Mouse (Mus musculus) kidney, postnatal 0 days (tissue): ENCODE measurements around the gene Atp8b2. TPM values are rescaled to one million over a fixed set of nuclear protein-coding genes. Genes with fewer than 3 reads are reported as not detected.

Source experiments
- ATAC-seq: fragments of 200-750 bp; cut with Nextera tagmentation; replicated peaks from 2 replicates; pipeline ENCODE4 v1.8.0; 2017; ENCODE audit warnings: low read depth, moderate number of reproducible peaks, moderate TSS enrichment, moderate library complexity; ENCODE audit not compliant: low FRiP score
- DNase-seq: peaks from one replicate; pipeline ENCODE4 v3.0.0-alpha.2; 2016; ENCODE audit warnings: low spot score
- H3K27ac ChIP-seq: fragments of 300-500 bp; sonication (generic); 2 replicates; pipeline ENCODE4 v1.5.1; 2014; ENCODE audit warnings: mild to moderate bottlenecking
- H3K27me3 ChIP-seq: fragments of 300-500 bp; sonication (generic); 2 replicates; pipeline ENCODE4 v1.6.1; 2014; ENCODE audit warnings: low read length, mixed read lengths; ENCODE audit not compliant: insufficient read depth
- H3K36me3 ChIP-seq: fragments of 300-500 bp; sonication (generic); 2 replicates; pipeline ENCODE4 v1.6.1; 2014; ENCODE audit warnings: low read length, mixed read lengths; ENCODE audit not compliant: insufficient read depth
- H3K4me1 ChIP-seq: fragments of 300-500 bp; sonication (generic); replicated peaks from 2 replicates; pipeline ENCODE4 v1.6.1; 2014; ENCODE audit warnings: antibody characterized with exemption, low read length, mixed read lengths; ENCODE audit not compliant: insufficient read depth
- H3K4me2 ChIP-seq: fragments of 300-500 bp; sonication (generic); 2 replicates; pipeline ENCODE4 v1.6.1; 2014; ENCODE audit warnings: mild to moderate bottlenecking, low read length, moderate library complexity, mixed read lengths
- H3K4me3 ChIP-seq: fragments of 300-500 bp; sonication (generic); replicated peaks from 2 replicates; pipeline ENCODE4 v1.5.1; 2014; ENCODE audit warnings: low read depth, low read length
- H3K9ac ChIP-seq: fragments of 300-500 bp; sonication (generic); 2 replicates; pipeline ENCODE4 v1.6.1; 2014; ENCODE audit warnings: low read depth, low read length
- H3K9me3 ChIP-seq: fragments of 300-500 bp; sonication (generic); replicated peaks from 2 replicates; pipeline ENCODE4 v1.6.1; 2016; ENCODE audit warnings: low read length, inconsistent platforms, mixed read lengths
- CTCF ChIP-seq: IDR thresholded peaks from 2 replicates; pipeline ENCODE4 v1.5.1; 2016; ENCODE audit warnings: antibody characterized with exemption, low read depth, mild to moderate bottlenecking, moderate library complexity
- WGBS: fragments of 180-500 bp; shearing (Covaris S2); extraction: QIAGEN DNeasy Blood & Tissue Kit; methylation state at CpG from one replicate; pipeline ENCODE4 v1.1.7; 2014; 5-methylcytosine and 5-hydroxymethylcytosine counted together
- polyA plus RNA-seq: library from polyadenylated mRNA; unstranded; fragments of >200 nt; fragmentation: Nextera tagmentation; extraction: Ambion mirVana; gene quantifications from 2 replicates; pipeline ENCODE4 v1.2.1, GENCODE M21; 2015

The Atp8b2 gene
- polyA plus RNA-seq = 6.9 and 7.1 TPM in 2 replicates

- peaks cover 29% of the 10 kb centered on the region for H3K4me1 ChIP-seq
- ATAC-seq = peak; percentile 40
- H3K9me3 ChIP-seq = no peaks in the 10 kb centered on the region
Observed at GRCm38 (mm10) chr3:89963221-89963763, at the start of gene Atp8b2. Gene Atp8b2, minus strand, starts transcription at chr3:89963508.

GRCm38 (mm10) chr3:90010291-90010690 lies 47.0 kb upstream of the Atp8b2 start:
- 60% methylated on average over 2 of the region's 2 CpGs for WGBS
- TF ChIP-seq CTCF = no peak
- H3K36me3 ChIP-seq = peaks cover 70% of the 10 kb centered on the region

More at GRCm38 (mm10) chr3:89963221-89963763, at the start of gene Atp8b2:
- peak; percentile 82 for DNase-seq
- Histone ChIP-seq H3K4me3 (peak within 1 kb of the TSS; percentile 75), H3K9ac (peak within 1 kb of the TSS; percentile 68), H3K27ac (peak within 1 kb of the TSS; percentile 89), H3K4me2 (peak within 1 kb of the TSS; percentile 83), H3K36me3 (peaks cover 9% of the 10 kb centered on the region; the same call in 1 of the 2 replicates), H3K27me3 (no peaks in the 10 kb centered on the region)
- TF ChIP-seq CTCF = no peak
- WGBS = under 1% methylated on average over 31 of the region's 35 CpGs

DNA sequence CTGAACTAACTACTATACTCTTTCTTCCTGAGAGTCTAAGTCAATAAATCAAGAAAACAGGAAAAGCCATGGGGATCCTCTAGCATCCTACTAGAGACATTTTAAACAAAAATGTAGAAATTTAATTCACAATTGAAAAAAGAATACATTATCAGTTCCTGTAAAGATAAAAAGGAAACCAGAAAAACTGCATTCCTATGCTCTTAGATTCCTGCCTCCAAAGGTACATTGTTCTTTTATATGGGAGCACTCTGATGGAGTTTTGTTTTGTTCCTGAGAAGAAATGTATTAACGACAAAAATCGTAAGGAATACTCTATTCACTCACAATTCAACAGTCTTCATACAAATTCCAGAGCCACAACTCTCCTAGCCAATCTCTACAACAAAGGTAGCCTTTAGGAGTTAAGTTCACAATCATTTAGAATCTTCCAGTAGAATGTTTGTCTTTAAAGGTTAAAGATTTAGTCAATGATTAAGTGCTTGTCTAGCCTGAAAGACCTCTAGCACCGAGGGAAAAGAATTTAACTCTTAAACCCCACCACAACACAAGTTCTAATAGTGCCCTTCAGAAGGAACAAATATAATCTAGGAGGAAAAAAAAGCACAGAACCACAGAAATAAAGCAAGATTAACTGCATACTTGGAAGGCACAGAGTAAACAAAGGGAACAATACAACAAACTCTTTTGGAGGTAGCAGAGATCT lies 40.9 kb upstream of the Atp8b2 start:
- DNase-seq (peak; percentile 50), ATAC-seq (0 out of 2 replicates have a peak, but pooled peaks have one; percentile 31)
- Histone ChIP-seq H3K27me3 (no peaks in the 10 kb centered on the region), H3K4me2 (0 out of 2 replicates have a peak overlapping the region, but pooled peaks have one; percentile 19), H3K4me3 (no peak overlapping the region), H3K9ac (no peak overlapping the region), H3K27ac (peak overlapping the region; percentile 67), H3K9me3 (no peaks in the 10 kb centered on the region), H3K36me3 (peaks cover 44% of the 10 kb centered on the region), H3K4me1 (no peaks in the 10 kb centered on the region)
- 27% methylated on average over 3 of the region's 3 CpGs for WGBS
- no peak for TF ChIP-seq CTCF

More at GRCm38 (mm10) chr3:90010291-90010690, 47.0 kb upstream of the Atp8b2 start:
- Histone ChIP-seq H3K4me1 (no peaks in the 10 kb centered on the region), H3K27ac (no peak overlapping the region), H3K9me3 (no peaks in the 10 kb centered on the region), H3K27me3 (no peaks in the 10 kb centered on the region), H3K4me2 (no peak overlapping the region), H3K9ac (no peak overlapping the region), H3K4me3 (no peak overlapping the region)
- no peak for DNase-seq
- ATAC-seq = no peak

DNA sequence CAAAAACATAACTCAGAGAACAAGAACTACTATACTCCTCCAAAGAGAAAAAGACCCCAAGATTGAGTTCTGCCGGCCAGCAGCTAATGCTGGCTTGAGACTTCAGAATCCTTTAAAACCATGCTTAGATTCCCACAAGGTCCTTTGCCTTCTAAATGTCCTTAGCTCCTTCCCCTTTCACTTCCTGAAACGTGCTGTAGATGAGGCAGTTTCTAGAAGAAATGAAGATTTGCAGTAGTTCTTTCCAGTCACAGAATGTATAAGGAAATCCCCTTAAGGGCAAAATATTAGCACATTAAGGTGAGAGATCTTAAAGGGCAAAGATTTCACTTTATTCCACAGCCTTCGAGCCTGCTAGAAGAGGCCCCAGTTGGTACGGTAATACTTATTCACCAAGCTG lies 36.5 kb upstream of the Atp8b2 start:
- no peak for TF ChIP-seq CTCF
- Histone ChIP-seq H3K4me3 (no peak overlapping the region), H3K4me1 (no peaks in the 10 kb centered on the region), H3K4me2 (no peak overlapping the region), H3K9me3 (no peaks in the 10 kb centered on the region), H3K36me3 (peaks cover 19% of the 10 kb centered on the region), H3K27ac (no peak overlapping the region), H3K9ac (no peak overlapping the region), H3K27me3 (no peaks in the 10 kb centered on the region)
- WGBS = 81% methylated on average over 4 of the region's 4 CpGs
- ATAC-seq (no peak), DNase-seq (no peak)

- DNase-seq (no peak), ATAC-seq (0 out of 2 replicates have a peak, but pooled peaks have one; percentile 9)
- peaks cover 19% of the 10 kb centered on the region for H3K36me3 ChIP-seq
- no peaks in the 10 kb centered on the region for H3K4me1 ChIP-seq
- WGBS = 11% methylated on average over 8 of the region's 8 CpGs
- peak overlapping the region; percentile 86 for H3K9ac ChIP-seq
- no peak for TF ChIP-seq CTCF
- peak overlapping the region; percentile 69 for H3K4me3 ChIP-seq
- H3K27ac ChIP-seq = peak overlapping the region; percentile 95
- H3K27me3 ChIP-seq = no peaks in the 10 kb centered on the region
- H3K4me2 ChIP-seq = peak overlapping the region; percentile 73
- no peaks in the 10 kb centered on the region for H3K9me3 ChIP-seq
Observed at GRCm38 (mm10) chr3:89999090-89999489, 35.8 kb upstream of the Atp8b2 start.

DNA sequence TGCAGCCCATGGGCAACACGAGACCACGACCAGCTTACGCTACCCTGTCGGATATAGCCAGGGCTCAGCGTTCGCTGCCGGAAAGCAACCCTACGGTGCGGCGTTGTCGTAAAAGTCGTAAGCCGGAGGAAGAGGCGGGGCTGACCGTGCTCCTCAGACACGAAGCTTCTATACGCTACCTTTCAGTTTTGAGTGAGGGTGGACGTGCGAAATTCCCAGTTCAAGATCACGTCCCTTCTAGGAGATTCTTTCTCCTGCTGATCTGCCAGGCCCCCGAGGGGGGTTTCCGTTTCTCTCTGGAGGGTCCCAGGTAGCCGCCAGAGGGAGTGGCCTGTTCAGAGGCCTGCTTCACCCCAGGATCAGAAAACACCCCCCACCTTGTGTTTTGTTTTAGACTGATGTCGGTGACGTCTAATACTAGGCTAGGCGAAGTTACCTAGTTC lies 35.3 kb upstream of the Atp8b2 start, which contains the start of gene Hax1:
Hax1 (minus strand) TSS at position 169 of the 443 bp plus-strand sequence.
- peak within 1 kb of the TSS; percentile 95 for H3K27ac ChIP-seq
- H3K4me1 ChIP-seq = no peaks in the 10 kb centered on the region
- peak within 1 kb of the TSS; percentile 69 for H3K4me3 ChIP-seq
- WGBS = under 1% methylated on average over 26 of the region's 26 CpGs
- peak within 1 kb of the TSS; percentile 86 for H3K9ac ChIP-seq
- ATAC-seq = peak; percentile 92
- peak; percentile 98 for DNase-seq
- H3K36me3 ChIP-seq = peaks cover 19% of the 10 kb centered on the region
- no peaks in the 10 kb centered on the region for H3K9me3 ChIP-seq
- peak; percentile 28; the same call in 1 of the 2 replicates for TF ChIP-seq CTCF
- no peaks in the 10 kb centered on the region for H3K27me3 ChIP-seq
- H3K4me2 ChIP-seq = peak within 1 kb of the TSS; percentile 86
